Mouse (Mus musculus) frontal cortex, adult 2 months (tissue): ENCODE measurements around the gene Prkg2. TPM values are rescaled to one million over a fixed set of nuclear protein-coding genes. Genes with fewer than 3 reads are reported as not detected.

ENCODE experiments used
- DNase-seq, 2 experiments: peaks; one replicate each; pipeline ENCODE4 v3.0.0; 2022; ENCODE audit warnings: low spot score in 1 of 2; ENCODE audit errors: extremely low spot score in 1 of 2
- polyA plus RNA-seq: library from polyadenylated mRNA; depleted of rRNA; stranded (reverse); fragments of >200 nt; gene quantifications from 2 replicates; pipeline ENCODE4 v1.2.3, GENCODE M21; 2012

The Prkg2 gene
- polyA plus RNA-seq, 1 experiment = 7.5 TPM

DNA sequence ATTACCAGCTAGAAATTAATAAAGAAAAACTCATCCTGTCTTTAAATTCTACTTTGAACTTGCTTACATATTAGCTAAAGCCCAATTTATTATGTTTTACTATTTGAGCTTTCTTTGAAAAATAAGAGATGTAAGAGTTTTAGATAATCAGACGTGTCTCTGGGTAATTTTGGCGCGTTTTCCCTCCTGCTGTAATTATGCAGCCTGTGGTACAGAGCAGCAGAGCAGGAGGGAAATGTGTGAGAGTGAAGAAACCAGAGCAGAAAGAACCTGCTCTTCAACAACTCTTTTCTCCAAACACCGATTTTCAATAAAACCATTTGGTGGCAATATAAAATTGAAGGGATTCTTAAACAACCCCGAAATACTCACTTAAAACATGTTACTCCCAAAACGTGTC lies 58.8 kb downstream of the Prkg2 start:
- DNase-seq = no peak

- DNase-seq = peak; percentile 44 to 67
Measured at GRCm38 (mm10) chr5:98975877-98976672, 61.1 kb downstream of the Prkg2 start.

- no peak for DNase-seq
Measured at GRCm38 (mm10) chr5:98966679-98967078, 70.5 kb downstream of the Prkg2 start.

DNA sequence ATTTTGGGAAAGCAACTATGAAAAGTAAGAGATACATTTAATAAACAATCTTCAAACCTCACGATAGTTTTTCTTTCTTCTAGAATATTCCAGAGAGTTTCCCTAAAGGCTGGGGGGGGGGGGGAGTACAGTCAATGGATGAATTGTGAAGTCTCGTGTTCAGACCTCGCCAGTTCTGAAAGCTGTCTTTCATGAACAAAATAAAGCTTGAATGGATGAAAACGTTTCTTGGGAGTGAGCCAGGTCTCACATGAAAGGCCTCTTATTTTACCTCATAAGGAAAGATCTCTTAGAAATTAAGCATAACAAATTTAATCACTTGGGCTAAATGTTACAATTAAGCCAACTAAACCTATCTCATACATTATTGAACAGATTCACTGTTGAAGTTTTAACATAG lies 72.0 kb downstream of the Prkg2 start:
- DNase-seq = peak in 1 of 2 experiments; percentile 26

DNA sequence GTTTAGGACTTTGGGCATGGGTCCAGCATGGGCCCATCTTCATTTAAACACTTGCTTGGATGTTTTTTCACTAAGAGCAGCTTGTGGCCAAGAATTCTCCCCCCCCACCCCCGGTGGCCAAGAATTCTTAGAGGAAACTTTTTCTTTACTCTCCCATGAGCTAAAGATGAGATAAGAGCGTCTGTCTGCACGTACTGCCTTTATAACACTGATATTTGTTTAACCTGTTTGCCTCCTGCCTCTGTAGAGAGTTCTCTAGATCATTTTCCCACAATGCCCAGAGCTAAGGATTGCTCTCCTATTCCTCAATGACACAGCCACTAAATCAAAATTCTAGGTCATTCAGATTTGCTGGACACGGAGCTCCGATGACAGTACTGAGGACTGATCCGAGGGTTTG lies 72.8 kb downstream of the Prkg2 start:
- no peak for DNase-seq

DNA sequence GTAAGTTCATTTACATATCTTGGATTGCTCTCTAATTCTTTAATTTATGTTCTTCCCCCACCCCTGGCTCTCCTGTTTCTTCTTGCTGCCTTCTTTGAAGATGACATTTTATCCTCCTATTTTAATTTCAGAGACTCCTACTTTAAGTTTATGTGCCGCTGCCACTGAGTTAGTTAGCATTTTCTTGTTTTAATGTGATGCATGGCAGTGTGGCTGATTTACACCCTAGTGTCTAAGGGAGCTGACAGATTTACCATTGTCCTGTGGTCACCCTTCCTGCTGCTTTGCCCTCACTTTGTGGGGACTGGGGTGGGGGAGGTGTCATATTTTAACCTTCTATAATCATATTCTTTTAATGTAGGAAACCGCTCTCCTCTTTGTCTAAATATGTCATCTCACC lies 74.7 kb downstream of the Prkg2 start:
- peak in 1 of 2 experiments; percentile 27 for DNase-seq

DNA sequence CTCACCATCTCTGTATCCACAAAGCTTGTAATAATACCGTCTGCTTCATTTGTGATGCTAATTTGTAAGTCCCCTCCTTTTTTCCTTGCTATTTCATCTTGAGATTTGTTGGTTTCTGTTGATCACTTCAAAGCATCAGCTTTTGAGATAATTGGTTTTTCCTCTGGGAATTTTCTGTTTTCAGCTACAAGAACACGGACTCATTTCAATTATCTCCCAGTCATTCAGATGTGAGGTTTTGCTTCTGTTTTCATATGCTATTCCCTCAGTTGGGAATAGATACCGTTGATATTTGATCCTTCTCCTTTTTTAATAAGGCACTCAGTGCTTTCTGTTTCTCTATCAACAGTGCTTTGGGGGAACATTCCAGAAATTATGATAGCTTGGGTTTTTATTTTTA lies 81.6 kb downstream of the Prkg2 start:
- no peak for DNase-seq

GRCm38 (mm10) chr5:98953386-98953785 lies 83.8 kb downstream of the Prkg2 start:
- no peak for DNase-seq

DNA sequence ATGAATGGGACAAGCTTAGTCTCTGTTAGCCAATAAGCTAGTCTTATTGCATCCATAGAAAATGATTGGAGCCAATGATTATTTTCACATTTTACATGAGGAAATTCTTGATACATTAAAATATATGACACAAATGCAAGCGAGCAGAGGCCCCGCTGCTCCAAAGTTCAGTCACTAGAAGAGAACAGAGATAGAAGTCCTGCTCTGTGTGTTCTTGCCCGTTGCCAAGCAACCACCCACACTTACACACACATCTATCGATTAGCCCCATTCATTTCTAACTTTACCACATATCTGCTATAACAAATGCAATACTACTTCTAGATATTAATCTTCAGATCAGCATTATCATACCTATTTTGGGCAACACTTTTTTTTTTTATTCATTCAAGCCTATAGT lies 85.6 kb downstream of the Prkg2 start:
- DNase-seq = no peak

GRCm38 (mm10) chr5:98950495-98951092 lies 86.6 kb downstream of the Prkg2 start:
- DNase-seq = no peak

GRCm38 (mm10) chr5:98949784-98950183 lies 87.4 kb downstream of the Prkg2 start:
- DNase-seq = no peak

GRCm38 (mm10) chr5:98946656-98947055 lies 90.5 kb downstream of the Prkg2 start:
- DNase-seq = no peak

DNA sequence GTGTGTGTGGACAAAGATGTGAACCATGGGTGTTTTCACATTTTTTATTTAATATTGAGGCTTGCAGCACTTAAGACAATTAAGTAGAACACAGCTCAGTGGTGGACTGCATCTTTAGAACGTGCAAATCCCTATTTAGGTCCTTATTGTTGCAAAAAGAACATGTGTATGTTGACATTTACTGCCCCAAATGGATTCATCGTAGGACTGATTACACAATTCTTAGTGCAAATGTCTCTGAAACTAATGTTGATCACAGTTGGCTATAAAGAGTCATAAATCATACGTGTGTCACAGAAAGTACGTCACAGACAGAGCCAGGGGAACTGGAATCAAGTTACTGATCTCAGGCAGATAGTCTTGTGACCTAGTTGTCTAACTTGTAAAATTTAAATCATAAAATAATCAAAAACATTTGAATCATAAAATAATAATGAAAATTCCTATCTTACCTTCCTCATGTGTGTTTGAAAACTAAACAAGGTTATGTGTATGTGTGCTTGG lies 91.0 kb downstream of the Prkg2 start:
- no peak for DNase-seq

DNA sequence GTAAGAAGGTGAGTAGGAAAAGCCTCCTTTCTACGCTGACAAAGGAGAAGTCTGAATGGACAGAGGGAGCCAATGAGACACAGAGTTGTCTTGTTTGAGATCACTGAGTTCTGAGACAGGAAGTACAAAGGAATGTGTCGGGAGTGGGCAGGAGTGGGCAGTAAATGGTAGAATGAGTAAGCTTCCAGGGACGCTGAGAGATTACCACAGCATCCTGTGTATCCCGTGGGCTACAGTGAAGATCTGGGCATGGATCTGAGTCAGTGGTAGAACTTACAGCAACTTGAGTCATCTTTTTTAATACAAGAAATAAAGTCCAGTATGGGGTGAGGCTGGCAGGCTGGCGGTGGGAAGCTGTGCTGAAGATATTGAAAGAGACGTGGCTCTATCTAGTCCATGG lies 93.4 kb downstream of the Prkg2 start:
- DNase-seq = peak; percentile 33 to 71

DNA sequence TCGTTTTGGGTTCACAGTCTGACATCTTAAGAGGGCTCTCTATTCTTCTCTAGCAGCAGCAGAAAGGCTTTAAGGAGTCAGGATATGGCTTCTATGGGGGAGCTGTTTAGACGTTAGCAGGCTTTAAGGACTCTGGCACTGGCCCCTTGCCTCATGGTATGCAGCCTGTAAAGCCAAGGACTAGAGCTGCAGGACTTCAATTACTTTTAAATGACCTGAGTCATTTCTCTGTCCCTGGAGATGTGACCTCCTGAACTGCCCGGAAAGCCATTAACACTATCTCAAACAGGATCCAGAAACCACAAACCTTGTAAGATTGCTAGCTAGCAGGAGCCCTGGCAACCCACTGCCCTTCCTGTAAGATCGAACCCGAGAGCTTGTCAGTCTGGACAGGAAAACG lies 96.4 kb downstream of the Prkg2 start:
- DNase-seq = no peak

DNA sequence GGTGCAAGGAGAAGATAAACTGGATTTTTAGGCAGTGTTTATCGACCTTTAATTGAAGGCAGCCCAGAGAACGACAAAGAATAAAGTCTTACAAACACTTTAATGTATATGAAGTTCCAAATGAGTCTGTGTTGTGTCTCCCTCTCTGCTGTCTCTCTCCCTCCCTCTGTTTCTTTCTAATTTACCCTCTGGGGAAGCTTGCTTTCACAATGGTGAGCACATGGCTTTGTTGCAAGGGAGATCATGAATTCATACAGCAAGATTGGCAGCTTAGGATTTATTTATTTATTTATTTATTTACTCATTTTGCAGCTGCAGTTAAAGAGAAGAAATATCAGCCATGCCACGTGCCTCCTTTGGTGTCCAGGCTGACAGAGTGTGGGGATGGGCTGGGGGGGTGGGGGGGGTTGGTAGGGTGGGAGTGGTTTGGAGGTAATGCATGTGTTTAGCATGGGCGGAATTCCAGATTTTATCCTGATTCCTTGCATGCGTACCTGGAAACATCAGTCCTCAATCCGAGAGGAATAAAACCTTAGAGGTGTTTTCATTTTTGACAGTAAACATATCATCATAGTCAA lies 97.4 kb downstream of the Prkg2 start:
- DNase-seq = no peak

GRCm38 (mm10) chr5:98939116-98939515 lies 98.0 kb downstream of the Prkg2 start:
- no peak for DNase-seq

DNA sequence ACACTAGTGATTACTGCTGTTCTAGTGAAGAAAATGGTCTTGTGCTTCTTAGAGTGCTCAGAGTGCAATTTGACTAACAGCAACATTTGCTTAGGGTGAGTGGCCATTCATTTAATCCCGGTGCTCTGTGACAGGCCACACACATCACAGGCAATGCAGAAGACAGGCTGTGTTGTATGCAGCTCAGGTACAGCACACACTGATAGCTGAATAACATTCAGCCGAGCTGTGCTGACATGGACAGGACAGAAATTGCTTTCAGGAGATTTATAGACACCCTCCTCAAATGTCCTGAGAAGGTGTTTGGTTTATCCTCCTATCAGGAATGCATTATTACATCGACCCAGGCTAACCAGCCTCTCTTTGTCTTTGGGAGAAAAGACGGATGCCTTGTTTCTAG lies 99.3 kb downstream of the Prkg2 start:
- DNase-seq = no peak

DNA sequence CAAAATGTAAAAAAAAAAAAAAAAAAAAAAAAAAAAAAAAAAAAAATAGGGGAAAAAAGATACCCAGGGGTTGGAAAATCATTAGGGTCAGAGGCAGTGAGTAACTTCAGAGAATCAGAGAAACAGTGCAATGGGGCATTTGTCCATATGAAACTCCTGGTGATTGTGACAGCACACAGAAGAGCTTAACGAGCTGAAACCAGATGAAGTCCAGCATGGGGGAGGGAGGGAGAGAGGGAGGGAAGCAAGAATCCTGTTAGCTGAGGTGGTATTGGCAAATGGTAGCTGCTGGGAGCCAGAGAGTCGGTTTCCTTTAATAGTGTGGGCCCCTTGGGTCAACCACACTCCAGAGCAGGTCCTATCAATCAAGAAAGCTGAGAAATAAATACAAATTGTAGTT lies 100.5 kb downstream of the Prkg2 start:
- DNase-seq = no peak

DNA sequence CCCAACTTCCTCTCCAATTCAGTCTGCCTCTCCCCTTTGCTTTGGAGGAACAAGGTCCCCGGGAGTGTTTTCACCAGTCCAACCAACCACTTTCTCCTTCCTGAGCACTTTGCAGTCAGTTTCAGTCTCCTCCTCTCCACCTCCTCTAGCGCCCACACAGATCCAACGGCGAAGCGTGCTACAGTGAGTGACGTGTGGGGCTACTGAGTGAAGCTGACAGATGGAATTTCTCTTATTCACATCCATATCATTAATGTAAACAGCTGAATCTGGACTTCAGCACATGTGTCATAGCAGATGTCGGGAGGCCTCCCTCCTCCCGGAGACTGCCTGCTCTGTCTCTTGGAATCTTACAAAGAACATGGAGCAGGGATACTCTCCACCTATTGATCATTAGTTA lies 101.2 kb downstream of the Prkg2 start:
- DNase-seq = no peak

DNA sequence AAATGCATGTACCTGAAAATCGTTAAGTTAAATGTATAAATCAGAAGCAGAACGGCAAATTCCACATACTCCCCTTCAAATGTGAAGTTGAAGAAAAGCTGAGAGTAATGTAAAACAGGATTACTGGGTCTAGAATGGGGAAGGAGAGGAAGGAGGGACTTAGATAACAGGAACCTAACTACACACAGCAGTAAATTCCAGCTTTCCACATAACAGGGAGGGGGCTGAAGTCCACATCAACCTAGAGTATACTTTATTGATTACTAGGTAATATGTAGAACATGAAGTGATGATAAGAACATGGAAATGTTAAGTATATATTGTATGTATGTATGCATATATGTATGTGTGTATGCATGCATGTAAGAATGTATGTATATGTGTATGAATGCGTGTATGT lies 114.2 kb downstream of the Prkg2 start:
- no peak for DNase-seq

GRCm38 (mm10) chr5:98921608-98922007 lies 115.5 kb downstream of the Prkg2 start:
- DNase-seq = no peak
